Mouse (Mus musculus): ENCODE data around the gene Tmem167b. TPM values are rescaled to one million over a fixed set of nuclear protein-coding genes. Genes with fewer than 3 reads are reported as not detected.
A peak's percentile ranks its signal among the peaks of the same experiment; 100 is the strongest.
"Not testable (repeated sequence)": the region's sequence is repeated elsewhere in the genome, so short reads cannot be mapped to it uniquely, and the experiment has no call there.

The Tmem167b gene
- polyA plus RNA-seq, 1 experiment from 2014 or later = 34.9 TPM

- H3K9ac ChIP-seq (ENCODE audit: low read length) = peak overlapping the region; percentile 71
- no peak overlapping the region for H3K27ac ChIP-seq (ENCODE audit: low read depth)
- H3K4me2 ChIP-seq (ENCODE audit: low read length) = peak overlapping the region; percentile 61
- no peaks in the 10 kb centered on the region for H3K27me3 ChIP-seq (replicated peaks; ENCODE audit: control insufficient read depth, insufficient read depth, low read length)
- no peak for ATAC-seq (replicated peaks; ENCODE audit: low FRiP score, low TSS enrichment, low read depth)
- H3K4me3 ChIP-seq (ENCODE audit: low read depth, low read length) = peak overlapping the region; percentile 73
- H3K4me1 ChIP-seq (replicated peaks; ENCODE audit: control insufficient read depth, insufficient read depth, low read length) = peaks cover 8% of the 10 kb centered on the region; the same call in 1 of the 2 replicates
- no peak for DNase-seq (ENCODE audit: low spot score)
- no peaks in the 10 kb centered on the region for H3K9me3 ChIP-seq (ENCODE audit: control insufficient read depth, low read length)
- 49% methylated on average over 18 of the region's 18 CpGs for WGBS
- H3K36me3 ChIP-seq (ENCODE audit: control insufficient read depth, insufficient read depth, low read length) = no peaks in the 10 kb centered on the region
Measured at GRCm38 (mm10) chr3:108572309-108573010, 10.2 kb upstream of the Tmem167b start.

GRCm38 (mm10) chr3:108571443-108572294, 9.4 kb upstream of the Tmem167b start, which contains the start of gene Taf13:
TSS of gene Taf13 (plus strand) at chr3:108571698.
- peak within 1 kb of the TSS; percentile 61 for H3K4me2 ChIP-seq (ENCODE audit: low read length)
- 2% methylated on average over 42 of the region's 42 CpGs for WGBS
- H3K9ac ChIP-seq (ENCODE audit: low read length) = peak within 1 kb of the TSS; percentile 71
- DNase-seq (ENCODE audit: low spot score) (peak; percentile 96), ATAC-seq (replicated peaks; ENCODE audit: low FRiP score, low TSS enrichment, low read depth) (peak; percentile 98)
- H3K27me3 ChIP-seq (replicated peaks; ENCODE audit: control insufficient read depth, insufficient read depth, low read length) = no peaks in the 10 kb centered on the region
- H3K36me3 ChIP-seq (ENCODE audit: control insufficient read depth, insufficient read depth, low read length) = no peaks in the 10 kb centered on the region
- no peaks in the 10 kb centered on the region for H3K9me3 ChIP-seq (ENCODE audit: control insufficient read depth, low read length)
- peak within 1 kb of the TSS; percentile 76 for H3K27ac ChIP-seq (ENCODE audit: low read depth)
- H3K4me1 ChIP-seq (replicated peaks; ENCODE audit: control insufficient read depth, insufficient read depth, low read length) = peaks cover 8% of the 10 kb centered on the region; the same call in 1 of the 2 replicates
- peak within 1 kb of the TSS; percentile 73 for H3K4me3 ChIP-seq (ENCODE audit: low read depth, low read length)

- H3K4me3 ChIP-seq (ENCODE audit: low read depth, low read length) = peak overlapping the region; percentile 73; the same call in 1 of the 2 replicates
- WGBS = 83% methylated on average over 14 of the region's 14 CpGs
- 0 out of 2 replicates have a peak, but pooled peaks have one; percentile 0 for ATAC-seq (replicated peaks; ENCODE audit: low FRiP score, low TSS enrichment, low read depth)
Measured at GRCm38 (mm10) chr3:108570813-108571212, 8.5 kb upstream of the Tmem167b start.

GRCm38 (mm10) chr3:108569636-108570035, 7.4 kb upstream of the Tmem167b start:
- WGBS = 48% methylated on average over 2 of the region's 3 CpGs
- not testable (repeated sequence) for H3K4me3 ChIP-seq (ENCODE audit: low read depth, low read length); H3K27ac ChIP-seq (ENCODE audit: low read depth); H3K9me3 ChIP-seq (ENCODE audit: control insufficient read depth, low read length); ATAC-seq (replicated peaks; ENCODE audit: low FRiP score, low TSS enrichment, low read depth); H3K27me3 ChIP-seq (replicated peaks; ENCODE audit: control insufficient read depth, insufficient read depth, low read length); H3K36me3 ChIP-seq (ENCODE audit: control insufficient read depth, insufficient read depth, low read length); DNase-seq (ENCODE audit: low spot score); H3K4me2 ChIP-seq (ENCODE audit: low read length); H3K4me1 ChIP-seq (replicated peaks; ENCODE audit: control insufficient read depth, insufficient read depth, low read length); H3K9ac ChIP-seq (ENCODE audit: low read length)

More at GRCm38 (mm10) chr3:108570813-108571212, 8.5 kb upstream of the Tmem167b start:
- peak overlapping the region; percentile 47 for H3K4me2 ChIP-seq (ENCODE audit: low read length)
- H3K9me3 ChIP-seq (ENCODE audit: control insufficient read depth, low read length) = no peaks in the 10 kb centered on the region
- H3K27ac ChIP-seq (ENCODE audit: low read depth) = no peak overlapping the region
- H3K27me3 ChIP-seq (replicated peaks; ENCODE audit: control insufficient read depth, insufficient read depth, low read length) = no peaks in the 10 kb centered on the region
- no peak for DNase-seq (ENCODE audit: low spot score)
- H3K9ac ChIP-seq (ENCODE audit: low read length) = no peak overlapping the region
- peaks cover 8% of the 10 kb centered on the region; the same call in 1 of the 2 replicates for H3K4me1 ChIP-seq (replicated peaks; ENCODE audit: control insufficient read depth, insufficient read depth, low read length)
- no peaks in the 10 kb centered on the region for H3K36me3 ChIP-seq (ENCODE audit: control insufficient read depth, insufficient read depth, low read length)

- no peak for DNase-seq (ENCODE audit: low spot score)
- Histone ChIP-seq H3K27ac (ENCODE audit: low read depth) (no peak overlapping the region), H3K9me3 (ENCODE audit: control insufficient read depth, low read length) (no peaks in the 10 kb centered on the region), H3K27me3 (replicated peaks; ENCODE audit: control insufficient read depth, insufficient read depth, low read length) (no peaks in the 10 kb centered on the region), H3K4me2 (ENCODE audit: low read length) (no peak overlapping the region), H3K36me3 (ENCODE audit: control insufficient read depth, insufficient read depth, low read length) (no peaks in the 10 kb centered on the region), H3K9ac (ENCODE audit: low read length) (no peak overlapping the region), H3K4me3 (ENCODE audit: low read depth, low read length) (no peak overlapping the region), H3K4me1 (replicated peaks; ENCODE audit: control insufficient read depth, insufficient read depth, low read length) (peaks cover 8% of the 10 kb centered on the region; the same call in 1 of the 2 replicates)
- WGBS = 52% methylated on average over 15 of the region's 15 CpGs
- ATAC-seq (replicated peaks; ENCODE audit: low FRiP score, low TSS enrichment, low read depth) = no peak
Measured at GRCm38 (mm10) chr3:108567990-108568877, 6.0 kb upstream of the Tmem167b start.

GRCm38 (mm10) chr3:108563309-108563708, 1.0 kb upstream of the Tmem167b start:
- ATAC-seq (replicated peaks; ENCODE audit: low FRiP score, low TSS enrichment, low read depth) = no peak
- WGBS = 3% methylated on average over 4 of the region's 4 CpGs
- no peaks in the 10 kb centered on the region for H3K27me3 ChIP-seq (replicated peaks; ENCODE audit: control insufficient read depth, insufficient read depth, low read length)
- H3K27ac ChIP-seq (ENCODE audit: low read depth) = peak overlapping the region; percentile 85
- H3K9me3 ChIP-seq (ENCODE audit: control insufficient read depth, low read length) = no peaks in the 10 kb centered on the region
- DNase-seq (ENCODE audit: low spot score) = peak; percentile 88
- H3K4me3 ChIP-seq (ENCODE audit: low read depth, low read length) = peak overlapping the region; percentile 82
- peak overlapping the region; percentile 30; the same call in 1 of the 2 replicates for H3K9ac ChIP-seq (ENCODE audit: low read length)
- H3K4me1 ChIP-seq (replicated peaks; ENCODE audit: control insufficient read depth, insufficient read depth, low read length) = peaks cover 6% of the 10 kb centered on the region
- H3K4me2 ChIP-seq (ENCODE audit: low read length) = peak overlapping the region; percentile 69
- H3K36me3 ChIP-seq (ENCODE audit: control insufficient read depth, insufficient read depth, low read length) = peaks cover 19% of the 10 kb centered on the region

- Histone ChIP-seq H3K4me2 (ENCODE audit: low read length) (peak overlapping the region; percentile 69), H3K36me3 (ENCODE audit: control insufficient read depth, insufficient read depth, low read length) (peaks cover 24% of the 10 kb centered on the region), H3K9ac (ENCODE audit: low read length) (peak overlapping the region; percentile 30; the same call in 1 of the 2 replicates), H3K27ac (ENCODE audit: low read depth) (peak overlapping the region; percentile 85), H3K4me1 (replicated peaks; ENCODE audit: control insufficient read depth, insufficient read depth, low read length) (peaks cover 6% of the 10 kb centered on the region), H3K9me3 (ENCODE audit: control insufficient read depth, low read length) (no peaks in the 10 kb centered on the region), H3K4me3 (ENCODE audit: low read depth, low read length) (peak overlapping the region; percentile 82), H3K27me3 (replicated peaks; ENCODE audit: control insufficient read depth, insufficient read depth, low read length) (no peaks in the 10 kb centered on the region)
- WGBS = 9% methylated on average over 15 of the region's 15 CpGs
- ATAC-seq (replicated peaks; ENCODE audit: low FRiP score, low TSS enrichment, low read depth) = peak; percentile 72
- DNase-seq (ENCODE audit: low spot score) = no peak
Measured at GRCm38 (mm10) chr3:108562777-108563271, 558 bp upstream of the Tmem167b start.

GRCm38 (mm10) chr3:108557888-108558287, 4.4 kb downstream of the Tmem167b start:
- Histone ChIP-seq H3K4me1 (replicated peaks; ENCODE audit: control insufficient read depth, insufficient read depth, low read length) (peaks cover 11% of the 10 kb centered on the region), H3K27ac (ENCODE audit: low read depth) (no peak overlapping the region), H3K4me2 (ENCODE audit: low read length) (no peak overlapping the region), H3K27me3 (replicated peaks; ENCODE audit: control insufficient read depth, insufficient read depth, low read length) (no peaks in the 10 kb centered on the region), H3K4me3 (ENCODE audit: low read depth, low read length) (no peak overlapping the region), H3K36me3 (ENCODE audit: control insufficient read depth, insufficient read depth, low read length) (peaks cover 36% of the 10 kb centered on the region), H3K9ac (ENCODE audit: low read length) (no peak overlapping the region), H3K9me3 (ENCODE audit: control insufficient read depth, low read length) (no peaks in the 10 kb centered on the region)
- WGBS = 97% methylated on average over 4 of the region's 4 CpGs
- DNase-seq (ENCODE audit: low spot score) (no peak), ATAC-seq (replicated peaks; ENCODE audit: low FRiP score, low TSS enrichment, low read depth) (no peak)

Measured in intestine, embryonic 14.5 days (tissue).